Mouse (Mus musculus): ENCODE results near the gene Peak1.

GRCm38 (mm10) chr9:56451570-56451969 is 33.7 kb upstream of the Peak1 start:
- TF ChIP-seq CHD2 (IDR thresholded peaks at IDR 0.05; ENCODE audit: low read length) (no peak), POLR2A (IDR thresholded peaks at IDR 0.05; ENCODE audit: low read depth, low read length) (no peak), UBTF (IDR thresholded peaks at IDR 0.05; ENCODE audit: low read depth, low read length) (no peak), EP300 (IDR thresholded peaks at IDR 0.05; ENCODE audit: low read length) (no peak), CTCF (conservative IDR thresholded peaks at IDR 0.05 in 1 of 2, IDR thresholded peaks at IDR 0.05 in 1 of 2; ENCODE audit: low read depth in 2 of 2, low read length in 2 of 2) (no peak), SMC3 (IDR thresholded peaks at IDR 0.05; ENCODE audit: low read depth, low read length) (no peak), SIN3A (IDR thresholded peaks at IDR 0.05; ENCODE audit: low read length) (no peak), ETS1 (conservative IDR thresholded peaks at IDR 0.05; ENCODE audit: low read depth, low read length) (no peak), MEF2A (IDR thresholded peaks at IDR 0.05; ENCODE audit: borderline replicate concordance, low read depth, low read length) (no peak)

Measured in CH12.LX (cell line).